Mouse (Mus musculus): ENCODE data around the gene Stmn1. TPM values are rescaled to one million over a fixed set of nuclear protein-coding genes. Genes with fewer than 3 reads are reported as not detected.
"Not testable (repeated sequence)": the region's sequence is repeated elsewhere in the genome, so short reads cannot be mapped to it uniquely, and the experiment has no call there.

Gene Stmn1
- polyA plus RNA-seq, 1 experiment from 2014 or later = 7,875 TPM

- H3K9me3 ChIP-seq; H3K4me2 ChIP-seq (replicated peaks); ATAC-seq (replicated peaks); H3K27ac ChIP-seq (replicated peaks); H3K36me3 ChIP-seq; H3K27me3 ChIP-seq; H3K9ac ChIP-seq (replicated peaks); H3K4me3 ChIP-seq: not testable (repeated sequence)
- WGBS = 88% methylated on average over 6 of the region's 6 CpGs
- peaks cover 19% of the 10 kb centered on the region for H3K4me1 ChIP-seq
Observed at GRCm38 (mm10) chr4:134494161-134494560, 26.0 kb downstream of the Stmn1 start.

- no peak overlapping the region for H3K4me3 ChIP-seq
- H3K27ac ChIP-seq (replicated peaks) = no peak overlapping the region; the same call in 1 of the 2 replicates
- no peak overlapping the region for H3K4me2 ChIP-seq (replicated peaks)
- no peak overlapping the region for H3K9ac ChIP-seq (replicated peaks)
- no peaks in the 10 kb centered on the region for H3K27me3 ChIP-seq
- no peak for ATAC-seq (replicated peaks)
- H3K36me3 ChIP-seq = no peaks in the 10 kb centered on the region
- no peaks in the 10 kb centered on the region for H3K9me3 ChIP-seq
- 73% methylated on average over 16 of the region's 16 CpGs for WGBS
- peaks cover 19% of the 10 kb centered on the region for H3K4me1 ChIP-seq
Observed at GRCm38 (mm10) chr4:134494780-134495545, 26.8 kb downstream of the Stmn1 start.

GRCm38 (mm10) chr4:134495546-134495923, 27.4 kb downstream of the Stmn1 start:
- no peaks in the 10 kb centered on the region for H3K36me3 ChIP-seq
- 69% methylated on average over 5 of the region's 5 CpGs for WGBS

GRCm38 (mm10) chr4:134496595-134497210, 28.6 kb downstream of the Stmn1 start, which contains the start of gene Paqr7:
Gene Paqr7, plus strand, starts transcription at chr4:134496697.
- peak; percentile 78 for ATAC-seq (replicated peaks)
- Histone ChIP-seq H3K9me3 (no peaks in the 10 kb centered on the region), H3K9ac (replicated peaks) (peak within 1 kb of the TSS; percentile 76), H3K4me3 (peak within 1 kb of the TSS; percentile 66), H3K4me1 (peaks cover 19% of the 10 kb centered on the region), H3K27ac (replicated peaks) (peak within 1 kb of the TSS; percentile 2; the same call in 1 of the 2 replicates), H3K36me3 (no peaks in the 10 kb centered on the region), H3K27me3 (no peaks in the 10 kb centered on the region), H3K4me2 (replicated peaks) (peak within 1 kb of the TSS; percentile 99)
- 3% methylated on average over 35 of the region's 35 CpGs for WGBS

More at GRCm38 (mm10) chr4:134495546-134495923, 27.4 kb downstream of the Stmn1 start:
- no peak overlapping the region for H3K4me3 ChIP-seq
- no peak overlapping the region for H3K4me2 ChIP-seq (replicated peaks)
- no peak overlapping the region for H3K27ac ChIP-seq (replicated peaks)
- H3K4me1 ChIP-seq = peaks cover 19% of the 10 kb centered on the region
- H3K27me3 ChIP-seq = no peaks in the 10 kb centered on the region
- no peaks in the 10 kb centered on the region for H3K9me3 ChIP-seq
- no peak overlapping the region for H3K9ac ChIP-seq (replicated peaks)
- no peak for ATAC-seq (replicated peaks)

GRCm38 (mm10) chr4:134497223-134497622, 29.1 kb downstream of the Stmn1 start:
- Histone ChIP-seq H3K9me3 (no peaks in the 10 kb centered on the region), H3K27ac (replicated peaks) (0 out of 2 replicates have a peak overlapping the region, but pooled peaks have one; percentile 2), H3K4me2 (replicated peaks) (peak overlapping the region; percentile 99), H3K9ac (replicated peaks) (peak overlapping the region; percentile 76), H3K4me1 (peaks cover 19% of the 10 kb centered on the region), H3K4me3 (peak overlapping the region; percentile 66), H3K36me3 (no peaks in the 10 kb centered on the region), H3K27me3 (no peaks in the 10 kb centered on the region)
- WGBS = 12% methylated on average over 6 of the region's 6 CpGs
- ATAC-seq (replicated peaks) = peak; percentile 29

GRCm38 (mm10) chr4:134497986-134498731, 30.0 kb downstream of the Stmn1 start:
- Histone ChIP-seq H3K4me3 (peak overlapping the region; percentile 66; the same call in 1 of the 2 replicates), H3K4me2 (replicated peaks) (peak overlapping the region; percentile 99), H3K27ac (replicated peaks) (0 out of 2 replicates have a peak overlapping the region, but pooled peaks have one; percentile 2), H3K9me3 (no peaks in the 10 kb centered on the region), H3K27me3 (no peaks in the 10 kb centered on the region), H3K9ac (replicated peaks) (no peak overlapping the region), H3K4me1 (peaks cover 19% of the 10 kb centered on the region), H3K36me3 (no peaks in the 10 kb centered on the region)
- no peak for ATAC-seq (replicated peaks)
- 51% methylated on average over 12 of the region's 12 CpGs for WGBS

- not testable (repeated sequence) for H3K9ac ChIP-seq (replicated peaks); H3K4me3 ChIP-seq; H3K27me3 ChIP-seq; H3K9me3 ChIP-seq; H3K4me2 ChIP-seq (replicated peaks); ATAC-seq (replicated peaks); H3K36me3 ChIP-seq; H3K27ac ChIP-seq (replicated peaks)
- WGBS = 85% methylated on average over 6 of the region's 6 CpGs
- peaks cover 19% of the 10 kb centered on the region for H3K4me1 ChIP-seq
Observed at GRCm38 (mm10) chr4:134498983-134499382, 30.9 kb downstream of the Stmn1 start.

- Histone ChIP-seq H3K4me3 (no peak overlapping the region), H3K27ac (replicated peaks) (no peak overlapping the region), H3K27me3 (no peaks in the 10 kb centered on the region), H3K36me3 (no peaks in the 10 kb centered on the region), H3K4me2 (replicated peaks) (no peak overlapping the region), H3K9me3 (no peaks in the 10 kb centered on the region), H3K4me1 (peaks cover 19% of the 10 kb centered on the region), H3K9ac (replicated peaks) (no peak overlapping the region)
- ATAC-seq (replicated peaks) = no peak
- WGBS = 90% methylated on average over 6 of the region's 6 CpGs
Observed at GRCm38 (mm10) chr4:134501095-134501494, 33.0 kb downstream of the Stmn1 start.

- Histone ChIP-seq H3K9me3 (no peaks in the 10 kb centered on the region), H3K9ac (replicated peaks) (no peak overlapping the region), H3K27me3 (no peaks in the 10 kb centered on the region), H3K4me3 (no peak overlapping the region), H3K4me1 (no peaks in the 10 kb centered on the region), H3K27ac (replicated peaks) (no peak overlapping the region), H3K36me3 (0 out of 2 replicates have a peak, but pooled peaks cover 3% of the 10 kb centered on the region), H3K4me2 (replicated peaks) (no peak overlapping the region)
- no peak for ATAC-seq (replicated peaks)
- WGBS = 72% methylated on average over 4 of the region's 4 CpGs
Observed at GRCm38 (mm10) chr4:134503686-134504357, 35.7 kb downstream of the Stmn1 start.

GRCm38 (mm10) chr4:134505303-134505789, 37.2 kb downstream of the Stmn1 start:
- no peaks in the 10 kb centered on the region for H3K27me3 ChIP-seq
- H3K9me3 ChIP-seq = no peaks in the 10 kb centered on the region
- H3K36me3 ChIP-seq = 0 out of 2 replicates have a peak, but pooled peaks cover 3% of the 10 kb centered on the region
- ATAC-seq (replicated peaks) = no peak
- H3K4me3 ChIP-seq = no peak overlapping the region
- WGBS = 91% methylated on average over 4 of the region's 4 CpGs
- H3K9ac ChIP-seq (replicated peaks) = no peak overlapping the region
- no peak overlapping the region for H3K4me2 ChIP-seq (replicated peaks)
- no peaks in the 10 kb centered on the region for H3K4me1 ChIP-seq
- H3K27ac ChIP-seq (replicated peaks) = no peak overlapping the region

GRCm38 (mm10) chr4:134505966-134506594, 38.0 kb downstream of the Stmn1 start:
- WGBS = 73% methylated on average over 3 of the region's 4 CpGs
- Histone ChIP-seq H3K27me3 (no peaks in the 10 kb centered on the region), H3K4me3 (no peak overlapping the region), H3K4me2 (replicated peaks) (no peak overlapping the region), H3K4me1 (peaks cover 2% of the 10 kb centered on the region), H3K9me3 (no peaks in the 10 kb centered on the region), H3K36me3 (0 out of 2 replicates have a peak, but pooled peaks cover 3% of the 10 kb centered on the region), H3K27ac (replicated peaks) (no peak overlapping the region), H3K9ac (replicated peaks) (no peak overlapping the region)
- ATAC-seq (replicated peaks) = no peak
